Mouse (Mus musculus) olfactory bulb, adult 2 months (tissue): Measurements from ENCODE around the gene Gpr6.

ENCODE experiments used
- CTCF ChIP-seq: fragments of 200-500 bp; IDR thresholded peaks from 2 replicates; pipeline ENCODE4 v1.5.1; 2012; ENCODE audit warnings: low read depth, mild to moderate bottlenecking, low read length, moderate library complexity; ENCODE audit not compliant: insufficient read depth
- POLR2A ChIP-seq: fragments of 200-500 bp; IDR thresholded peaks from 2 replicates; pipeline ENCODE4 v1.6.1; 2012; ENCODE audit warnings: mild to moderate bottlenecking, low read depth, low read length, moderate library complexity; ENCODE audit not compliant: insufficient read depth

DNA sequence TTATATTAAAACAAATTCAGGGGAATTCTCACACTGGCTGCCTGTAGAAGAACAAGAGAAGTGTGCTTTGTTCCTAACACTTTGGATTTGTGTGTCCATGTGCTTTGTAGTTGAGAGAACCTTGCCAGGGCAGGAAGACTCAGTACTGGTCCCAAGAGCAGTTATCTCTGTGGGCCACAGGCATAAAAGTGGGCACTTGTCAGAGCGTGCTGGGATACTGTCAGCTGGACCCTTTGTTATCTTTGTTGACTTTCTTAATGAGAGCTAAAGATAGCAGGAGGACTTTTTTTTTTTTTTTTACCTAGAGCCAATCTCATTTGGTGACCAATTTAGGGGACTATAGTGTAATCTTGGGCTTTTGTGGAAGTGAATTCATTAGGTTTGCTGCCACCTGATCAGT is 47.2 kb downstream of the Gpr6 start:
- TF ChIP-seq POLR2A (no peak), CTCF (no peak)
